In the genomic region with DNA sequence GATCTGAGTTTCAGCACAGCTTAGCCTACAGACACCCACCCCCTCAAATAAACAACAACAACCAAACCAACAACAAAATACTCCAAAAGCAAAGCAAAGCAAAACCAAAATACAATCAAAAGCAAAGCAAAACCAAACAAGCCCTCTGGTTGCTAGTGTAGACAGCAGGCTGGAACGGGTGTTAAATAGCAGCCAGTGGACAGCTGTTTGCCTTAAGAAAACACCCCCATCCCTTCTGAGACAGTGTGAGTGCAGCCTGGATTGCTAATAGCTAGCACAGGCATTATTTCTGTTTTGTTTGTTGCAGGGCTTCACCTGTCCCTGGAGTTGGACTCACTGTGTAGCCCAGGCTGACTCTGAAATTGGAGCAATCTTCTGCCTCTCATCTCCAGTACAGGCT, we compare ENCODE assay signal across 14 mouse cellular contexts.
"Had no signal": no experiment of that assay in that cellular context is flagged by ENCODE, and none has a peak within 500 bp of the region (broad histone marks: within the 10 kb centered on the region; RNA-seq: fewer than 3 reads in every experiment).

No protein-coding gene starts in this region.

- H3K4me1 ChIP-seq: liver, embryonic 12.5 days; neural tube, embryonic 12.5 days had no signal

- H3K9me3 ChIP-seq: liver, embryonic 12.5 days; lung, embryonic 15.5 days; midbrain, embryonic 10.5 days; neural tube, embryonic 12.5 days; stomach, embryonic 15.5 days had no signal

- ATAC-seq: liver, embryonic 12.5 days; midbrain, embryonic 16.5 days had no signal

- H3K27me3 ChIP-seq: lung, embryonic 15.5 days; neural tube, embryonic 12.5 days; stomach, embryonic 15.5 days had no signal

- H3K4me3 ChIP-seq: liver, embryonic 12.5 days; lung, embryonic 15.5 days; midbrain, embryonic 10.5 days; neural tube, embryonic 12.5 days; stomach, embryonic 15.5 days had no signal

- H3K4me2 ChIP-seq: lung, embryonic 15.5 days; stomach, embryonic 15.5 days had no signal

- DNase-seq: lung, postnatal 4 days; midbrain, embryonic 14.5 days; right cerebral cortex, postnatal 14 days; thymus, adult 2 months; thymus, postnatal 25 days; thymus, postnatal 4 days had no signal

- H3K9ac ChIP-seq: liver, embryonic 12.5 days; liver, embryonic 14.5 days; lung, embryonic 15.5 days; neural tube, embryonic 12.5 days; stomach, embryonic 15.5 days had no signal

- H3K36me3 ChIP-seq: liver, embryonic 12.5 days had no signal

- H3K27ac ChIP-seq: liver, embryonic 12.5 days; liver, embryonic 14.5 days; lung, embryonic 15.5 days; midbrain, embryonic 10.5 days; neural tube, embryonic 12.5 days; stomach, embryonic 15.5 days; stomach, postnatal 0 days had no signal
